Mouse (Mus musculus) liver, embryonic 16.5 days (tissue): Measurements from ENCODE around the gene Itga9. TPM values are rescaled to one million over a fixed set of nuclear protein-coding genes. Genes with fewer than 3 reads are reported as not detected.

Experiments
- ATAC-seq: fragments of 200-750 bp; cut with Nextera tagmentation; 2 replicates; pipeline ENCODE4 v1.8.0; 2017; ENCODE audit warnings: low read depth, mild to moderate bottlenecking, moderate number of reproducible peaks, moderate library complexity
- H3K27ac ChIP-seq: fragments of 300-500 bp; sonication (generic); 2 replicates; pipeline ENCODE4 v1.5.1; 2014; ENCODE audit warnings: mild to moderate bottlenecking, low read length
- H3K27me3 ChIP-seq: fragments of 300-500 bp; sonication (generic); 2 replicates; pipeline ENCODE4 v1.6.1; 2014; ENCODE audit warnings: low read depth, low read length, mixed read lengths; ENCODE audit not compliant: control insufficient read depth, insufficient read depth
- H3K36me3 ChIP-seq: fragments of 300-500 bp; sonication (generic); 2 replicates; pipeline ENCODE4 v1.6.1; 2014; ENCODE audit warnings: mild to moderate bottlenecking; ENCODE audit not compliant: control insufficient read depth, insufficient read depth
- H3K4me1 ChIP-seq: fragments of 300-500 bp; sonication (generic); 2 replicates; pipeline ENCODE4 v1.6.1; 2014; ENCODE audit warnings: low read depth, low read length, mixed read lengths; ENCODE audit not compliant: control insufficient read depth
- H3K4me2 ChIP-seq: fragments of 300-500 bp; sonication (generic); 2 replicates; pipeline ENCODE4 v1.6.1; 2014; ENCODE audit warnings: low read depth, low read length, mixed read lengths
- H3K4me3 ChIP-seq: fragments of 300-500 bp; sonication (generic); 2 replicates; pipeline ENCODE4 v1.5.1; 2014; ENCODE audit warnings: low read depth, mild to moderate bottlenecking, low read length
- H3K9ac ChIP-seq: fragments of 300-500 bp; sonication (generic); 2 replicates; pipeline ENCODE4 v1.6.1; 2014; ENCODE audit warnings: low read depth, low read length
- H3K9me3 ChIP-seq: fragments of 300-500 bp; sonication (generic); replicated peaks from 2 replicates; pipeline ENCODE4 v1.6.1; 2016; ENCODE audit warnings: low read length; ENCODE audit not compliant: control insufficient read depth
- WGBS: fragments of 180-500 bp; shearing (Covaris S2); extraction: QIAGEN DNeasy Blood & Tissue Kit; methylation state at CpG from one replicate; pipeline ENCODE4 v1.1.7; 2014; ENCODE audit not compliant: insufficient replicate concordance; 5-methylcytosine and 5-hydroxymethylcytosine counted together
- polyA plus RNA-seq: library from polyadenylated mRNA; unstranded; fragments of >200 nt; fragmentation: Nextera tagmentation; extraction: Ambion mirVana; gene quantifications from 2 replicates; pipeline ENCODE4 v1.2.1, GENCODE M21; 2015

Gene Itga9
- polyA plus RNA-seq, 1 experiment from 2014 or later, result 1.4 TPM

- WGBS, result 51% methylated on average over 8 of the region's 8 CpGs
Measured at GRCm38 (mm10) chr9:118867851-118868250, 261.4 kb downstream of the Itga9 start.

GRCm38 (mm10) chr9:118871089-118871488, 264.6 kb downstream of the Itga9 start:
- WGBS, result 42% methylated on average over 4 of the region's 4 CpGs
- Histone ChIP-seq H3K4me2 (no peak overlapping the region), H3K4me3 (no peak overlapping the region), H3K4me1 (no peaks in the 10 kb centered on the region), H3K9ac (no peak overlapping the region), H3K27me3 (no peaks in the 10 kb centered on the region), H3K27ac (no peak overlapping the region), H3K9me3 (no peaks in the 10 kb centered on the region), H3K36me3 (no peaks in the 10 kb centered on the region)
- ATAC-seq, result no peak

More at GRCm38 (mm10) chr9:118867851-118868250, 261.4 kb downstream of the Itga9 start:
- Histone ChIP-seq H3K4me2 (no peak overlapping the region), H3K27ac (no peak overlapping the region), H3K9ac (no peak overlapping the region), H3K4me1 (no peaks in the 10 kb centered on the region), H3K4me3 (no peak overlapping the region), H3K9me3 (no peaks in the 10 kb centered on the region), H3K36me3 (no peaks in the 10 kb centered on the region), H3K27me3 (no peaks in the 10 kb centered on the region)
- no peak for ATAC-seq

GRCm38 (mm10) chr9:118873031-118873430, 266.5 kb downstream of the Itga9 start:
- 76% methylated on average over 12 of the region's 12 CpGs for WGBS
- ATAC-seq, result no peak
- no peaks in the 10 kb centered on the region for H3K4me1 ChIP-seq
- no peak overlapping the region for H3K4me2 ChIP-seq
- no peak overlapping the region for H3K27ac ChIP-seq
- H3K4me3 ChIP-seq, result no peak overlapping the region
- H3K36me3 ChIP-seq, result no peaks in the 10 kb centered on the region
- H3K9ac ChIP-seq, result no peak overlapping the region
- H3K27me3 ChIP-seq, result no peaks in the 10 kb centered on the region
- H3K9me3 ChIP-seq, result no peaks in the 10 kb centered on the region

- no peak overlapping the region for H3K4me2 ChIP-seq
- no peak overlapping the region for H3K27ac ChIP-seq
- H3K36me3 ChIP-seq, result no peaks in the 10 kb centered on the region
- no peaks in the 10 kb centered on the region for H3K4me1 ChIP-seq
- no peak overlapping the region for H3K9ac ChIP-seq
- WGBS, result 63% methylated on average over 3 of the region's 3 CpGs
- H3K4me3 ChIP-seq, result no peak overlapping the region
- H3K9me3 ChIP-seq, result no peaks in the 10 kb centered on the region
- ATAC-seq, result no peak
- H3K27me3 ChIP-seq, result no peaks in the 10 kb centered on the region
Measured at GRCm38 (mm10) chr9:118873596-118873995, 267.1 kb downstream of the Itga9 start.

GRCm38 (mm10) chr9:118875705-118876104, 269.2 kb downstream of the Itga9 start:
- no peaks in the 10 kb centered on the region for H3K27me3 ChIP-seq
- no peak overlapping the region for H3K27ac ChIP-seq
- no peaks in the 10 kb centered on the region for H3K9me3 ChIP-seq
- H3K4me1 ChIP-seq, result no peaks in the 10 kb centered on the region
- ATAC-seq, result no peak
- H3K4me3 ChIP-seq, result no peak overlapping the region
- 59% methylated on average over 4 of the region's 4 CpGs for WGBS
- H3K9ac ChIP-seq, result no peak overlapping the region
- H3K36me3 ChIP-seq, result no peaks in the 10 kb centered on the region
- H3K4me2 ChIP-seq, result no peak overlapping the region

GRCm38 (mm10) chr9:118876902-118877301, 270.4 kb downstream of the Itga9 start:
- Histone ChIP-seq H3K9me3 (no peaks in the 10 kb centered on the region), H3K4me1 (no peaks in the 10 kb centered on the region), H3K27ac (no peak overlapping the region), H3K4me3 (no peak overlapping the region), H3K4me2 (no peak overlapping the region), H3K27me3 (no peaks in the 10 kb centered on the region), H3K36me3 (no peaks in the 10 kb centered on the region), H3K9ac (no peak overlapping the region)
- no peak for ATAC-seq
- 36% methylated on average over 10 of the region's 10 CpGs for WGBS

GRCm38 (mm10) chr9:118877365-118878008, 271.0 kb downstream of the Itga9 start:
- Histone ChIP-seq H3K9ac (no peak overlapping the region), H3K4me1 (no peaks in the 10 kb centered on the region), H3K27me3 (no peaks in the 10 kb centered on the region), H3K36me3 (no peaks in the 10 kb centered on the region), H3K27ac (no peak overlapping the region), H3K9me3 (no peaks in the 10 kb centered on the region), H3K4me3 (no peak overlapping the region), H3K4me2 (no peak overlapping the region)
- ATAC-seq, result no peak
- WGBS, result 55% methylated on average over 7 of the region's 7 CpGs

- no peaks in the 10 kb centered on the region for H3K27me3 ChIP-seq
- no peak overlapping the region for H3K4me3 ChIP-seq
- H3K9ac ChIP-seq, result no peak overlapping the region
- no peak for ATAC-seq
- 79% methylated on average over 11 of the region's 11 CpGs for WGBS
- H3K36me3 ChIP-seq, result no peaks in the 10 kb centered on the region
- H3K4me2 ChIP-seq, result no peak overlapping the region
- H3K4me1 ChIP-seq, result no peaks in the 10 kb centered on the region
- no peak overlapping the region for H3K27ac ChIP-seq
- no peaks in the 10 kb centered on the region for H3K9me3 ChIP-seq
Measured at GRCm38 (mm10) chr9:118878596-118878995, 272.1 kb downstream of the Itga9 start.

- Histone ChIP-seq H3K4me1 (no peaks in the 10 kb centered on the region), H3K9me3 (no peaks in the 10 kb centered on the region), H3K36me3 (no peaks in the 10 kb centered on the region), H3K4me2 (no peak overlapping the region), H3K27ac (no peak overlapping the region), H3K4me3 (no peak overlapping the region), H3K27me3 (no peaks in the 10 kb centered on the region), H3K9ac (no peak overlapping the region)
- 56% methylated on average over 7 of the region's 7 CpGs for WGBS
- no peak for ATAC-seq
Measured at GRCm38 (mm10) chr9:118881281-118881945, 274.9 kb downstream of the Itga9 start.
